Mouse (Mus musculus) colon, adult 2 months (tissue): ENCODE measurements around the gene Mphosph8. TPM values are rescaled to one million over a fixed set of nuclear protein-coding genes. Genes with fewer than 3 reads are reported as not detected.

Source experiments
- polyA plus RNA-seq: library from polyadenylated mRNA; depleted of rRNA; stranded (reverse); fragments of >200 nt; gene quantifications from 2 replicates; pipeline ENCODE4 v1.2.3, GENCODE M21; 2012; rRNA removed

Mphosph8 gene
- 1.4 TPM in 2 replicates for polyA plus RNA-seq

GRCm38 (mm10) chr14:56667969-56668802 lies at the start of gene Mphosph8:
Gene Mphosph8, plus strand, starts transcription at chr14:56668248.

Other genes starting within 250 kb of the Mphosph8 start
- gene Cenpj, start 92.8 kb upstream of the Mphosph8 start, polyA plus RNA-seq, result 1.7 and 2.7 TPM in 2 replicates
- 4.7 and 5.4 TPM in 2 replicates for gene Parp4, start 92.6 kb upstream of the Mphosph8 start, polyA plus RNA-seq
- 3.6 and 3.9 TPM in 2 replicates for gene Pspc1, start 110.1 kb downstream of the Mphosph8 start, polyA plus RNA-seq
- 2.4 and 3.5 TPM in 2 replicates for gene Zmym5, start 143.5 kb downstream of the Mphosph8 start, polyA plus RNA-seq
- 3.0 and 5.1 TPM in 2 replicates for gene Zmym2, start 218.4 kb downstream of the Mphosph8 start, polyA plus RNA-seq